Mouse (Mus musculus): ENCODE results near the gene Gm28539. TPM values are rescaled to one million over a fixed set of nuclear protein-coding genes. Genes with fewer than 3 reads are reported as not detected.

Gm28539 gene
- polyA plus RNA-seq, 1 experiment from 2014 or later: not detected

GRCm38 (mm10) chr16:18938321-18939082 lies 102.1 kb downstream of the Gm28539 start:
- ATAC-seq: no peak
- no peak overlapping the region for H3K4me3 ChIP-seq (ENCODE audit: low read depth, low read length)

GRCm38 (mm10) chr16:18943906-18944305 lies 107.5 kb downstream of the Gm28539 start:
- 96% methylated on average over 6 of the region's 6 CpGs for WGBS
- no peak overlapping the region for H3K4me3 ChIP-seq (ENCODE audit: low read depth, low read length)
- H3K4me2 ChIP-seq (replicated peaks; ENCODE audit: low read depth, low read length): no peak overlapping the region
- TF ChIP-seq CTCF (IDR thresholded peaks at IDR 0.05): no peak
- no peak for TF ChIP-seq EP300 (IDR thresholded peaks at IDR 0.05)
- H3K36me3 ChIP-seq (ENCODE audit: insufficient read depth, low read length): peaks cover 17% of the 10 kb centered on the region
- no peak for ATAC-seq
- H3K27me3 ChIP-seq (replicated peaks; ENCODE audit: insufficient read depth, low read length): no peaks in the 10 kb centered on the region
- H3K9me3 ChIP-seq (ENCODE audit: low read length): no peaks in the 10 kb centered on the region
- H3K4me1 ChIP-seq (ENCODE audit: insufficient read depth, low read depth, low read length): no peaks in the 10 kb centered on the region
- no peak overlapping the region for H3K9ac ChIP-seq (replicated peaks; ENCODE audit: low read depth)
- no peak for DNase-seq (ENCODE audit: low spot score)
- no peak overlapping the region for H3K27ac ChIP-seq (ENCODE audit: low read length)

More at GRCm38 (mm10) chr16:18938321-18939082, 102.1 kb downstream of the Gm28539 start:
- Histone ChIP-seq H3K9me3 (ENCODE audit: low read length) (no peaks in the 10 kb centered on the region), H3K27me3 (replicated peaks; ENCODE audit: insufficient read depth, low read length) (no peaks in the 10 kb centered on the region), H3K36me3 (ENCODE audit: insufficient read depth, low read length) (peaks cover 15% of the 10 kb centered on the region; the same call in 1 of the 2 replicates), H3K4me2 (replicated peaks; ENCODE audit: low read depth, low read length) (no peak overlapping the region), H3K4me1 (ENCODE audit: insufficient read depth, low read depth, low read length) (no peaks in the 10 kb centered on the region), H3K27ac (ENCODE audit: low read length) (no peak overlapping the region), H3K9ac (replicated peaks; ENCODE audit: low read depth) (no peak overlapping the region)
- DNase-seq (ENCODE audit: low spot score): no peak
- WGBS: 57% methylated on average over 5 of the region's 5 CpGs
- TF ChIP-seq EP300 (IDR thresholded peaks at IDR 0.05) (no peak), CTCF (IDR thresholded peaks at IDR 0.05) (no peak)

- no peaks in the 10 kb centered on the region for H3K4me1 ChIP-seq (ENCODE audit: insufficient read depth, low read depth, low read length)
- H3K36me3 ChIP-seq (ENCODE audit: insufficient read depth, low read length): peaks cover 40% of the 10 kb centered on the region
- H3K27me3 ChIP-seq (replicated peaks; ENCODE audit: insufficient read depth, low read length): no peaks in the 10 kb centered on the region
- H3K9ac ChIP-seq (replicated peaks; ENCODE audit: low read depth): no peak overlapping the region
- H3K27ac ChIP-seq (ENCODE audit: low read length): no peak overlapping the region
- TF ChIP-seq CTCF (IDR thresholded peaks at IDR 0.05): no peak
- TF ChIP-seq EP300 (IDR thresholded peaks at IDR 0.05): no peak
- H3K4me3 ChIP-seq (ENCODE audit: low read depth, low read length): no peak overlapping the region
- DNase-seq (ENCODE audit: low spot score) (no peak), ATAC-seq (no peak)
- WGBS: 96% methylated on average over 9 of the region's 9 CpGs
- no peak overlapping the region for H3K4me2 ChIP-seq (replicated peaks; ENCODE audit: low read depth, low read length)
- H3K9me3 ChIP-seq (ENCODE audit: low read length): no peaks in the 10 kb centered on the region
Observed at GRCm38 (mm10) chr16:18948941-18949340, 112.6 kb downstream of the Gm28539 start.

GRCm38 (mm10) chr16:18950351-18950750 lies 114.0 kb downstream of the Gm28539 start:
- H3K9me3 ChIP-seq (ENCODE audit: low read length): no peaks in the 10 kb centered on the region
- DNase-seq (ENCODE audit: low spot score): no peak
- H3K4me1 ChIP-seq (ENCODE audit: insufficient read depth, low read depth, low read length): no peaks in the 10 kb centered on the region
- no peaks in the 10 kb centered on the region for H3K27me3 ChIP-seq (replicated peaks; ENCODE audit: insufficient read depth, low read length)
- H3K36me3 ChIP-seq (ENCODE audit: insufficient read depth, low read length): peaks cover 54% of the 10 kb centered on the region
- no peak overlapping the region for H3K9ac ChIP-seq (replicated peaks; ENCODE audit: low read depth)
- no peak overlapping the region for H3K4me3 ChIP-seq (ENCODE audit: low read depth, low read length)
- H3K4me2 ChIP-seq (replicated peaks; ENCODE audit: low read depth, low read length): no peak overlapping the region
- no peak for TF ChIP-seq CTCF (IDR thresholded peaks at IDR 0.05)
- TF ChIP-seq EP300 (IDR thresholded peaks at IDR 0.05): no peak
- no peak overlapping the region for H3K27ac ChIP-seq (ENCODE audit: low read length)
- 80% methylated on average over 2 of the region's 2 CpGs for WGBS
- ATAC-seq: no peak

- Histone ChIP-seq H3K27me3 (replicated peaks; ENCODE audit: insufficient read depth, low read length) (no peaks in the 10 kb centered on the region), H3K27ac (ENCODE audit: low read length) (no peak overlapping the region), H3K9me3 (ENCODE audit: low read length) (no peaks in the 10 kb centered on the region), H3K4me1 (ENCODE audit: insufficient read depth, low read depth, low read length) (no peaks in the 10 kb centered on the region), H3K9ac (replicated peaks; ENCODE audit: low read depth) (no peak overlapping the region), H3K36me3 (ENCODE audit: insufficient read depth, low read length) (peaks cover 59% of the 10 kb centered on the region), H3K4me3 (ENCODE audit: low read depth, low read length) (no peak overlapping the region), H3K4me2 (replicated peaks; ENCODE audit: low read depth, low read length) (no peak overlapping the region)
- no peak for ATAC-seq
- TF ChIP-seq CTCF (IDR thresholded peaks at IDR 0.05) (no peak), EP300 (IDR thresholded peaks at IDR 0.05) (no peak)
- DNase-seq (ENCODE audit: low spot score): no peak
Observed at GRCm38 (mm10) chr16:18952813-18953212, 116.4 kb downstream of the Gm28539 start.

- Histone ChIP-seq H3K9me3 (ENCODE audit: low read length) (no peaks in the 10 kb centered on the region), H3K4me2 (replicated peaks; ENCODE audit: low read depth, low read length) (no peak overlapping the region), H3K9ac (replicated peaks; ENCODE audit: low read depth) (no peak overlapping the region), H3K36me3 (ENCODE audit: insufficient read depth, low read length) (peaks cover 41% of the 10 kb centered on the region), H3K27me3 (replicated peaks; ENCODE audit: insufficient read depth, low read length) (no peaks in the 10 kb centered on the region), H3K4me1 (ENCODE audit: insufficient read depth, low read depth, low read length) (no peaks in the 10 kb centered on the region), H3K27ac (ENCODE audit: low read length) (no peak overlapping the region), H3K4me3 (ENCODE audit: low read depth, low read length) (no peak overlapping the region)
- DNase-seq (ENCODE audit: low spot score) (no peak), ATAC-seq (no peak)
- WGBS: 76% methylated on average over 3 of the region's 3 CpGs
- TF ChIP-seq CTCF (IDR thresholded peaks at IDR 0.05) (no peak), EP300 (IDR thresholded peaks at IDR 0.05) (no peak)
Observed at GRCm38 (mm10) chr16:18955070-18955469, 118.7 kb downstream of the Gm28539 start.

All from lung, postnatal 0 days (tissue).